Mouse (Mus musculus) monocyte, adult 2 months (primary cell): ENCODE results near the gene Ear6.
A peak's percentile ranks its signal among the peaks of the same experiment; 100 is the strongest.

Experiments used
- DNase-seq, 2 experiments: peaks; one replicate each; pipeline ENCODE4 v3.0.0; 2022; ENCODE audit warnings: low spot score in 2 of 2, low read depth in 1 of 2

The Ear6 gene

GRCm38 (mm10) chr14:51893094-51893794 lies 39.7 kb downstream of the Ear6 start:
- no peak for DNase-seq

GRCm38 (mm10) chr14:51893809-51894208 lies 40.3 kb downstream of the Ear6 start:
- no peak for DNase-seq

- no peak for DNase-seq
Observed at GRCm38 (mm10) chr14:51895071-51895470, 41.6 kb downstream of the Ear6 start.

- DNase-seq, result no peak
Observed at GRCm38 (mm10) chr14:51896019-51896418, 42.5 kb downstream of the Ear6 start.

- no peak for DNase-seq
Observed at GRCm38 (mm10) chr14:51896539-51897170, 43.2 kb downstream of the Ear6 start.

GRCm38 (mm10) chr14:51899351-51899750 lies 45.9 kb downstream of the Ear6 start:
- DNase-seq, result no peak

GRCm38 (mm10) chr14:51902806-51903710 lies 49.6 kb downstream of the Ear6 start:
- DNase-seq, result peak in 1 of 2 experiments; percentile 44

- DNase-seq, result no peak
Observed at GRCm38 (mm10) chr14:51903782-51904181, 50.3 kb downstream of the Ear6 start.
